Mouse (Mus musculus) adrenal gland, adult 8-10 months (tissue): ENCODE results near the gene Apol7b. TPM values are rescaled to one million over a fixed set of nuclear protein-coding genes. Genes with fewer than 3 reads are reported as not detected.

Source experiments
- DNase-seq: peaks from one replicate; pipeline ENCODE4 v3.0.0; 2022
- total RNA-seq, 4 experiments: library from RNA; stranded (reverse); gene quantifications; 2 replicates each; pipeline ENCODE4 v1.2.4; 2022

Apol7b gene
- total RNA-seq, 4 experiments from 2014 or later: 0.28 TPM; not detected in 3

DNA sequence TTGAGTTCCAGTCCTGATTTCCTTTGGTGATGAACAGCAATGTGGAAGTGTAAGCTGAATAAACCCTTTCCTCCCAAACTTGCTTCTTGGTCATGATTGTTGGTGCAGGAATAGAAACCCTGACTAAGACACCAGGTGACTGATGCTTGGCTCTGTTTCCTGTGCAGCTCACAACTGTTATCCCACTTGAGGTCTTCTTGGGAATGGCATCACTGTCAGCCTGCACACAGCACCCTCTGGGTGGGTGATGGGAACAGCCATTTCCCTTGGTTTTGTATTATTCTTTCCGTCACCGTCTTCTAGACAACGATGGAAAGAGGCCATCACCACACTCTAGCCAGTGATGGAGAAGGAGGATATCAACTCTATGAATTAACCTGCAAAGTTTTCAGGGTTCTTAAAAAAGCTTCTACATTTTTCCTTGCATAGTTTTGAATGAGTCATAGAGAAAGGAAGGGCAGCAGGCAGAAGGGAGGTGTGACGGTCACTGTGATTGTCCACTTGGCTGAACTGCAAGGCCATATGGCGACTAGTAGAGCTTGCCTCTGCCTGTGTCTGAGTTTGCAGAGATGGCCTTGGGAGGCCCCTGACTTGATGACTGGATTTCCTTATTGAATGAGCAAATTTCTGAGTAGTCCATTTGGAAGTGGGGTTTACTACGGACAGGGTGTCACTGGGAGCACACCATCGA, 62.8 kb downstream of the Apol7b start:
- peak; percentile 83 for DNase-seq

DNA sequence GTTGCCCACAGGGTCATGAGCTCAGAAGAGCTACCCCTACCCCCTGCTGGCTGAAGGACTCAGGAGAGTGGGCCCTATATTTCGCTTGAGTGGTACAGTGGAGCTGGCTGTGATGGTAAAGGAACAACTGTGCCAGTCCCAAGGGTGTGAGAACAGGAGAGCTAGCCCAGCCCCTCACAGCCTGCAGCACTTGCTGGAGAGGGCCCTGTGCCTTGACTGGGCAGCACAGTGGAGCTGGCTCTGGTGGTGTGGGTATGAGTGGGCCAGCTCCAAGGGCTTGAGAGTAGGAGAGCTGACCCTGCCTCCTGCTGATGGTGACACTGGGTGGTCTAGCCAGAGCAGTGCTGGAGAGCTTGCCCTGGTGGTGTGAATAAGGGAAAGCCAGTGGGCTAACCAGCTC, 64.4 kb downstream of the Apol7b start:
- DNase-seq: no peak

DNA sequence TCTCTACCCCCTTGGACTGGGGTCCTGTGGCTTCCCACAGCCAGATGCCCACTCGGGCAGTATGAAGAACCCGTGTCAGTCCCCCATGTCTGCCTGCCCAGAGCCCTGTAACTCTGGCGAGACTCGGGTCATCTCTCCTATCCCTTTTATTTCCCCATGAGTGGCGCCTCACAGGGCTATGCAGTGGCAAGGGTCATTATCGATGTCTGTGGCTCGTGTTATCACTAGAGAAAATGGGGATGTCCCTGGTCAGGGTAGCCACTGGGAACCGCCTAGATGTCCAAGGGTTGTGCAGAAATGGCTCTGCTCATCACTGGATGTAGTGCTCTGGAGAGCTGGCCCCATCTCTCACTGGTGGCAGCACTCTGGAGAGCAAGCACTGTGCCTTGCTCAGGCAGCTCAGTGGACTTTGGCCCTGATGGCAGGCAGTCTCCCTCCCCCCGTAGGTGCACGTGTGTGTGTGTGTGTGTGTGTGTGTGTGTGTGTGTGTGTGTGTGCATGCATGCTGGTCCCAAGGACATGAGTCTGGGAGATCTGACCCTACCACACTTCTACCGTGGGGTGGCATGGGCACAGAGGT, 64.9 kb downstream of the Apol7b start:
- DNase-seq: no peak

DNA sequence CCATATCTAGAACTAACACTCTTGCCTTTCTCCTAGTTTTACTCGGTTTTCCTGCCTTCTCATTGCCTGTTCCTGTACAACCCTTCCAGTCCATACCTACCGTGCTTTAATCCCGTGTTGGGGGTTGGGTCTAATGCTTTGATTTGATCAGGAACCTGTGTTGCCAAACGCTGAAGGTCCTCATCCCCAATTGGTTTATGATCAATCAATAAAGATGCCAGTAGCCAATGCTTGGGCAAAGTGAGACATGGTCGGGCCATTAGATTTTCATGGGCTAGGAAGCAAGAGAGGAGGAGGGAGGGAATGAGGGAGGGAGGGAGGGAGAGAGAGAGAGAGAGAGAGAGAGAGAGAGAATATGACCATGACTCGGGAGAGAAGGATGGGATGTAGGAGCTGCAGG, 65.8 kb downstream of the Apol7b start:
- no peak for DNase-seq

DNA sequence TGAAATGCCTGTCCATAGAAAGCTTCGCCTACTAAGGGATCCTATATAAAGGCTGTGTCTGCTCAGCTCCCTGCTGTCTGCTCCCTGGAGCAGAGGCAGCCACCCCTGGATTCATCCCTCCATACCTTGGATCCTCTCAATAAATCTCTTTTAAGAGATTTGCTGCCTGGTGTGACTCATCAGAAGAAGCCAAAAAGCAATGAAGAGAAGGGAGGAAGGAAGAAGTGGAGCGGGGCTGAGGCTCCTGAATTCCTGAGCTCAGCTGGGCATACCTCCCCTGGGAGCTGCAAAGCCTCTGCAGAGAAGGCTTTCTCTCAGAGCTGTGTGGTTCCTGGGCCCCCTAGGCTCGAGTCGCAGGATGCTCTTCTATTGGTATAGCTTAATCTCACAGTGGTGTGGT, 67.4 kb downstream of the Apol7b start:
- DNase-seq: no peak

DNA sequence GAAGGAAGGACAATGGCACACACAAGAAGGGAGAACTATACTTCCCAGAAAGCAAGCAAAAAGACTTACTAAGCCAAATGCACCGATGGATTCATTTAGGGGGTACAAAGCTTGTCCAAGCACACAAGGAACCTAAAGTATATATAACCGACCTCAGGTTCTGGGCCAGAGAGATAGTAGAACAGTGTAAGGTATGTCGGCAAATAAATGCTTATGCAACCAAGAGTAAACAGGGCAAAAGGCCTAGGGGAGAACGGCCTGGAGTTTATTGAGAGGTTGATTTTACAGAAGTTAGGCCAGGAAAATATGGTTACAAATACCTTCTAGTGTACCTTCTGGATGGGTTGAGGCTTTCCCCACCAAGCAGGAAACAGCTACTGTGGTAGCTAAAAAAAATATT, 69.9 kb downstream of the Apol7b start:
- no peak for DNase-seq

DNA sequence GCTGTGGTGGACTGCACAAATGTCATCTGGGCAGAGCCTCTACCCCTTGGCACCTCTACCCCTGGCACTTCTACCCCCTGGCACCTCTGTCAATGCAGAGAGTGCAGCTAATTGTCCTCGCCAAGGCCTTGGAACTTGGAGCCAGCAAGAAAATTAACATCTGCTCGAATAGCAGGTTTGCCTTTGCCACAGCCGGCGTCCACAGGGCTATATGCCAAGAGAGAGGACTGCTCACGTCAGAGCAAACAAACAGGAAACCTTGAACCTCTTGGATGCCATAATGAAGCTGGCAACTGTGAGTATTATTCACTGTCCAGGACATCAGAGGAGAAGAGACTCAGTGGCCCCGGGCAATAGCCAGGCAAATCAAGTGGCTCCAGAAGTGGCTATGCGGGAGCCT, 70.4 kb downstream of the Apol7b start:
- DNase-seq: peak; percentile 72

Other genes with a start within 250 kb of the Apol7b start
- gene Rbfox2, start 140.5 kb downstream of the Apol7b start, total RNA-seq: 10 to 100 TPM; 55.5 to 86.2 (median 70.7) TPM
- under 1 TPM in 1 of 4 experiments, not detected in 3; 0.13 TPM for gene Apol7a, start 48.4 kb downstream of the Apol7b start, total RNA-seq
- 1 to 10 TPM in 3 of 4 experiments, under 1 TPM in 1; 0.77 to 3.2 (median 1.5) TPM for gene Apol9a, start 36.4 kb downstream of the Apol7b start, total RNA-seq
- not detected for gene Apol10a, start 29.6 kb upstream of the Apol7b start, total RNA-seq
- gene Apol11a, start 60.8 kb upstream of the Apol7b start, total RNA-seq: under 1 TPM in 2 of 4 experiments, not detected in 2; 0.31 to 0.38 TPM
- gene Apol7c, start 85.8 kb upstream of the Apol7b start, total RNA-seq: under 1 TPM in 1 of 4 experiments, not detected in 3; 0.22 TPM
- not detected for gene 1700025B11Rik, start 114.4 kb upstream of the Apol7b start, total RNA-seq
- under 1 TPM; 0.23 to 0.89 (median 0.51) TPM for gene Apol10b, start 148.6 kb upstream of the Apol7b start, total RNA-seq
- gene Gm36245, start 151.8 kb upstream of the Apol7b start, total RNA-seq: not detected
- gene Apol11b, start 195.8 kb upstream of the Apol7b start, total RNA-seq: 1 to 10 TPM in 1 of 4 experiments, under 1 TPM in 3; 0.20 to 1.2 (median 0.57) TPM